Mouse (Mus musculus): ENCODE measurements around the gene Col25a1.

The Col25a1 gene

GRCm38 (mm10) chr3:130256610-130257009, 125.3 kb downstream of the Col25a1 start:
- no peak for DNase-seq

DNA sequence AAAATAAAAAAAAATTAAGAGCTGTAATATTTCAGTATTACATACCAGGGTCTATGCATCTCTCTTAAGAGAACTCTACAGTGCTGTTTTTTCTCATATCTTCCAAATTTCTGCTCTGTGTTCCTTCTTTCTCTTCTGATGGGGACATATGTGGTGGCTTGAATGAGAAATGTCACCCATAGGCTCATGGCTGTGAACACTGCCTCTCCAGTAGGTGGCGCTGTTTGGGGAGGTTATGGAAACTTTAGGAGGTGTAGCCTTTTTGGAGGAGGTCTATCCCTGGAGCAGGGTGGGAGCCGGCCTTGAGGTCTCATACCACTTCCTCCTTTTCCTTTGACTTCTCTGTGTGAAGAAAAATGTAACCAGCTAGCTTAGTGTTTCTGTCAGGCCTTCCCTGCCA, 128.4 kb downstream of the Col25a1 start:
- DNase-seq: no peak

GRCm38 (mm10) chr3:130260316-130260715, 129.0 kb downstream of the Col25a1 start:
- DNase-seq: no peak

GRCm38 (mm10) chr3:130265104-130265503, 133.8 kb downstream of the Col25a1 start:
- no peak for DNase-seq

GRCm38 (mm10) chr3:130270509-130270908, 139.2 kb downstream of the Col25a1 start:
- DNase-seq: no peak

DNA sequence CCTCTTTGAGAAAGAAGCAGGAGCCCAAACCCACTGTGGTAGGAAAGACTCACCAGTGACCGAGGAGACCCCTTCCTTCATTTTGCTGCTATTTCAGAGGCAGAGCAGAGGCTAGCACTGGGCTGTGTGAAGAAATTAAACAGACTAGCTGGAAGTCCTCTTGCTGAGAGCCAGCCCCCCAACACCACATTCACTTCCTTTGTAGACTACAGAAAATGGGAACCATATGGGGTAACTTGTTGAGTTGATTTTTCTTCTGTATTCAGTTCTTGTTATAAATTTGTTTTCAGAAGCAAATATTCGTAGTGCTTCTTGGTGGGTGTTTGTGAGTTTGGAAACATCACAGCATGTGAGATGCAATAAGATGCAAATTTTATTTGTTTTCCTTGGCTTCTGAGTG, 142.6 kb downstream of the Col25a1 start:
- DNase-seq: no peak

DNA sequence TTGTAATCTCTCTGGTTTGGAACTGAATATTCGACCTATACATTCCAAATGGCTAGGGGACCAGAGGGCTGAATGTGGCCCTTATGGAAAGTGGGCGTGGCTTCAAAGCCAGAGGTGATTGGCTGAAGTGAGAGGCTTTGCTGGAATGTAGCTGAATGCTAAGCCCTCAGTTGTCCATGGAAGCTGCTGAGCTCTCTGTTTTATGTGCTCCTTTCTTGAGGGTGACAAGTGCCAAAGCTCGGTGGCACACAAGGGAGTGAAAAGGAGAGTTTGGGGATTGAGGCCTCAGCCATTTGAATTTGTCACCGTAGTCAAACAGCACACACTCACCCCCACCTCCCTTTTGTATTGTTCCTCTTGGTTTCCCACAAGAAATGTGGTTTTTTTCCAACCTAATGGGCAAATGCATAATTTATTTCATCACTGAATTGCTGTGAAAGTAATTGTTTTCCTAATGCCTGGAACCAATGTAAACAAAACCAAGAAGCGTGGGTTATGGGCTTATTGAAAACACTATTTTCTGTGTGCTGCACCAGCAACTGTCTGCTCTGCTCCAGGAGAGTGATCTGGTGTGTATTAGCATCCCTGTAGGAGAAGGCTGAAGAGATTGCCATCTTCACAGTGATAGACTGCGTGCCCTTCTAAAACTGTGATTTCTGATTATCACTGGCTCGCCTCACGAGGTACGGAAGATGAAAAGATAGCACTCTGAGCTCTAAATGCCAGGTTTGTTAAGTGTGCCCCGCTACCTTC, 147.2 kb downstream of the Col25a1 start:
- no peak for DNase-seq

DNA sequence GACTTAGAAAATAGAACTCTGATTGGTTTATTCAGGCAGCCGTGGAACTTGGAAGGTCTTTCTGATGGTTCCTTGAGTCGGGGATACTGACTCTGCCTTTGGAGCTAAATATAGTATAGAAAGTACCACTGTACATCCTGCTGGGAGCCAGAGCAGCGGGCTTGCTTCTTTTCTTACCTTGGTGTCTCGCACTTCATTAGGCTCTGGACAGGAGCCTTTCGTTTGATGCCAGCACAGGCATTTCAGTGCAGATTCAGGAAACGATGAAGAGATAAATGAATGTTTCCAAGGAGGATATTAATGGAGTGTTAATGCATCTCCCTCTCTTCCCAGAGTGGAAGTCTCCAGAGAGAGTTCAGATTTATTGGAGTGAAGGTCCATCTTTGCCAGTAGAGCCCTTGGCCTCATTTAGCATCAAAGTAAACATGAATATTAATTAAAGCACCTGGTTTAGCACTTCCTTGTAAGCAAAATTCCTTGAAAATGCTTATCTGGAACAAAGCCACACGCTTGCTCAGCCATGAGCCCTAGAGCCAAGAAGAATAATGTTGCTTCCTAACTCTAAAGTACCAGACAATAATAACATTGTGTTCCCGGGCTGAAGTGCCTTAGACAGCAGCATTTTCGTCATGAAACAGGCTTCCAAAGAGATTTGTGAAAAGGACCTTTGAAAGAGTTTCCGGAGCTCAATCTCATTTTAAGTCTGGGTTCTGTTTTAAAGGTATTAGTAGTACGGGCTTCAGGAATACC, 151.9 kb downstream of the Col25a1 start:
- no peak for DNase-seq

DNA sequence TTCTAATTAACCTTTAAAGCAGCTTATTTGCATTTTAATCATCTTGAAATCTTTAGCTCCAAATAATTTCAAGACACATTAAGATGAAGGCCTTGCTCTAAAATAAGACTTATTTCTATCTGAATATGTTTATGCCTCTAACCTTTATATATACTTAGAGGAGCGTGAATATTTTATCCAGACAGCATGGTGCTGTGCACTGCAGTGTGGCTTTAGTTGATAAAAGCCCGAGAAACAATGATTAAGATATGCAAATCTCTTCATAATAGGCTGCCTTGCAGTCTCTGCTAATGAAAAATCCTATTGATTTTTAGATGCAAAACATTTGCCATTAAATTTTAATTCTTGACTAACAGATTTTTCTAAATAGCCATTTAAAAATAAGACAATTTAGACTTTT, 156.8 kb downstream of the Col25a1 start:
- no peak for DNase-seq

DNA sequence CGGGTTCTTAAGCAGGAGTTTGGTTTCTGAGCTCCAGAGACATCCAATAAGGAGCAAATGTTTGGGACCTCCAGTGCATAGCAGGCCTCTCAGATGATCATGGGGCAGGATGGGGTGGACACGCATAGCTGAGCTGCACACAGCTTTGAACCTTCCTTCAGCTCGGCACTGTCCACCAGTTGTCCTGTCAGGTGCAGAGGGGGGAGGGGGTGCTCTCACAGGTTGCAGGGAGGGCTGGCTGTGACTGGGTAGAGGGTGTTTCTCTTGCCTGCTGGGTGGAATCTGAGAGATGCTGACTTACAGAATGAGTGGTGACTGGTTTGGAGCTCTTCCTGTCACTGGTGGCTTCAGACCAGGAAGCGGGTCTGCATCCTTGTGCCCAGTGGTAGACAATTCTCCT, 157.5 kb downstream of the Col25a1 start:
- no peak for DNase-seq

GRCm38 (mm10) chr3:130289220-130289619, 157.9 kb downstream of the Col25a1 start:
- no peak for DNase-seq

DNA sequence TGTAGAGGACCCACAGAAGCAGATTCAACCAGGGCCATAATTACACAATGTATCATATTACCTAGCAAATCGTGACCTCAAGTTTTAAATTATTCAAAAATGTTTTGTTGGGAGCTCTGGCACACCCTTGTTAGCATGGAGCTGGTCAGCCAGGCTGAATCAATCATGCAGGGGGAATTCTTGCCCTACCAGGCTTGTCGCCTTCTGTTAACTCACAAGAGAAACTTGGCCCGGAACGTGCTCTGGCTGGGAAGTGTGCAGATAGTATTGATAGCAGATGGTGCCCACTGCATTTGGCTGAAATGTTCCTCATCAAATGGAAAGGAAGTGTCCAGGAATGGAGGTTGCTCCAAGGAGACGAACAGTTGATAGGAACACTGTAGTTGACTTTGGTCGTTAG, 158.9 kb downstream of the Col25a1 start:
- DNase-seq: no peak

DNA sequence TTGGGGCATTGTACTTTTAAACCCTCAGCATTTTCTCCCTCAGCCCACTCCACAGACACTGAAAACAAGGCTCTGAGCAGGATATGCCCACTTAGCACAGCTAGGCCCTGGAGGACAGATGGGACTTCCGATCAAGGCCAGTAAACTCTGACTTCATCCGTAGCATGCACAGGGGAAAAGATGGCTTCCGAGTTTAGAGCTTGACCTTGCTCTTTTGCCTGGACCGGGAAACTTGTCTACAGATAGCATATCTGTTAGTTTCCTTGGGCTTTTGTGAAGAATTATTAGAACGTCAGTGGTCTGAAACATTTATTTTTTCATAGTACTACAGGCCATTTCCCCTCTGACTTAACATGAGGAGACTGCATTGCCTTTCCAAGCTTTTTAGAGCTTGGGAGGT, 159.4 kb downstream of the Col25a1 start:
- DNase-seq: no peak

DNA sequence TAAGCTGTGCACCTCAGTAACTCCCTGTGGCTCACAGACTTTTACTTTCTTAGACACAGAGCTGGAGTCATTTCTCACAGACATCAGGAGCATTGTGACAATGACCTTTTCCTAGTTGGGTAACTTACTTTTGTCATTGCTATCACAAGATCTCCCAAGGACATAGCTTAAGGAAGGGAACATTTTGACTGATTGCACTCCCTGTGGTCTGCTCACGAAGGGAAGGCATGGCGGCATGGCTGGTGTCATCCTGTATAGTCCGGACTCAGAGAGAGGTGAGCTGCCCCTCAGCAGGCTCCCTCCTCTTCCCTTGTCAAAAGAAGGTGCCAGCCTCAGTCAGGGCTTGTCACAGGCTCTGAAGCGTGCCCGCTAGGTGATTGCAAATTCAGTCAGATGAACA, 160.6 kb downstream of the Col25a1 start:
- DNase-seq: no peak

GRCm38 (mm10) chr3:130300530-130300929, 169.2 kb downstream of the Col25a1 start:
- no peak for DNase-seq

DNA sequence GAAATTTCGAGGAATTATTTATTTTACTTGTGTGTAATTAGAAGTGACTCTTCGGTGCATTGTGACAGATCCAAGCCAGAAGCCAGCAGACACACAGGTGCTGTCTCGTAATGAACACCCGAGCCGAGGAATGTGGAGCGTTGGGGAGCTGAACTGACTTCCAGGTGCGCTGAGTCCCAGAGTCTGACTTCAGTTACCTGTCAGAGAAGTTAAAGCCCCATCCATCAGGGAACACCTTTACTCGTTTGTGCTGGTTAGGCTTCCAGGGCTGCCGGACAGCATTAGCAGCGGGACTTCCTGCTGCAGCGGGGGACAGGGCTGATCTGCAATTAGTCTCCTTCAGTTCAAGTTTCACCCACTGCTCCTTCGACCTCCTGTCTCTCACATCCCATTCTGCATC, 172.3 kb downstream of the Col25a1 start:
- no peak for DNase-seq

GRCm38 (mm10) chr3:130304827-130305226, 173.5 kb downstream of the Col25a1 start:
- no peak for DNase-seq

DNA sequence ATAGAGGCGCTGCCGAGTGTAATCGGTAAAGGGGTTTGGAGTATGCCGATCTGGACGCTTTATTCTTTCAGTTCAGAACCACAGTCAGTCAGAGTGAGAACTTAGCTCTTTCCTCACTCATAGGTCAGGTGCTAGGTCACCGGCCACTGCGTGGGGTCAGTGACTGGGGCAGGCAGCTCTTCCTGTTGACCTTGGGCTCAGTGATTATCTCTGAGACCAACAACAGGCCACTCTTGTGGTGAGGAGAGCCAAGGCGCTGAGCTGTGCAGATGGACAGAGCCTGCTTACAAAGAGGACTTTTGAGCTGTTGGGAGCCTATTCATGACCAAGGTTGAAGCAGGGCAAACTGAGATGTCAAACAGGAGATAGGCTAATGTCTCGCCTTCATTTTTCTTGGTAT, 174.4 kb downstream of the Col25a1 start:
- DNase-seq: no peak

DNA sequence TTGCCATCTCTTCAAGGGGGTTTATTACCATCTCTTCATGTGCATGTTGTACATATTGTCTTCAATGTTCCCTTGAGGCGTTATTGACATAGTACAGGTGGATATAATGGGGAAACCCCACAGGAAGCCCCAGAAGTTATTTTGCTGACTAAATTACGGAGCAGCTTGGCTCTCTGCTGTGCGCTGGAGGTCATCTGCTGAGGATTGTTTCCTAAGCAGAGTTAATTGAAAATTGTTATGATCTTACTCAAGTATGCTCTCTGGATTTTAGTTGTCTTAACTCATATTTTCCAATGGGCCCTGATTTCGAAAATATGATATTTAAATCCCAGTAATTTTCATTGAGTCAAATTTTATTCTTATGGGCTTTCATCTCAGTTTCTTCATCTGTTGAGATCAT, 178.0 kb downstream of the Col25a1 start:
- no peak for DNase-seq

GRCm38 (mm10) chr3:130310694-130311305, 179.5 kb downstream of the Col25a1 start:
- DNase-seq: no peak

DNA sequence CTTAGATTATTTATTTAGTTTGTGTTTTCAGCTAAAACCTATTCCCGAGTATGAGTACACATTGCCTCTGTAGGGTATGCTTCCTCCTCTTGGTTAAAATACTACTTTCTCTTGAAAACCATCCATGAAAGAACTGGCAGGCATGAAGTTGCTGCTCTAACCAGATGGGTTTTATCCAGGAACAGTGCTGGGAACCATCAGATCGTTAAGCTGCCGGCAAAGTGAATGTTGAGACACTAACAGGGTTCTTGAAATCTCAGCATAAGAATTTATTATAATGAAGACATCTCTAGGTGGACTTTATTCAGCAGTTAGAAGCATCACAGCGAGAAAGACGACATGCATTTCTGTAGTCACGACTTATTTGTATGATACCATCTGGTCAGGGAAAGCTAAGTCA, 181.9 kb downstream of the Col25a1 start:
- no peak for DNase-seq

GRCm38 (mm10) chr3:130327039-130328015, 196.0 kb downstream of the Col25a1 start:
- no peak for DNase-seq

DNA sequence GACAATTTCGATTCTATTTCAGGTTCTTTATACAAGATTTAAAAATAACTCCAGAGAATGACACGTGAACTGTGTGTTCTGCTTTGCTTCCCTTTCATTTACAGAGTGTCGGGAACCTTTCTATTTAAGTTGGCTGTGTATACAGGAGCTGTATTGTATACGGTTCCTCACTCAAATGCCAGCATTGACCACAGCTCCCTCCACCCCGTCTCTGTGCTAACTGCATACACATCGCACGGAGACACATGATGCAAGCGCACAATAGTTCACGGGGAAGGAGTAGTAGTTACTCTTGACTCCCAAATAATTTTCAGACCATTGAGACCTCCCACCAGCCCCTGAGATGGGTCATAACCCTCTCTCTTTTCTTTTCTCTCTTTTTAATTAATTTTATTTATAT, 197.6 kb downstream of the Col25a1 start:
- DNase-seq: no peak

All from cerebellum, adult 11 months (tissue).